Mouse (Mus musculus) spleen, postnatal 36 days (tissue): ENCODE results near the gene Gm10428.
"Not testable (repeated sequence)": the region's sequence is repeated elsewhere in the genome, so short reads cannot be mapped to it uniquely, and the experiment has no call there.

Source experiments
- DNase-seq, 2 experiments: peaks; one replicate each; pipeline ENCODE4 v3.0.0; 2022; ENCODE audit warnings: low spot score in 2 of 2, mixed read lengths in 1 of 2

Gm10428 gene

DNA sequence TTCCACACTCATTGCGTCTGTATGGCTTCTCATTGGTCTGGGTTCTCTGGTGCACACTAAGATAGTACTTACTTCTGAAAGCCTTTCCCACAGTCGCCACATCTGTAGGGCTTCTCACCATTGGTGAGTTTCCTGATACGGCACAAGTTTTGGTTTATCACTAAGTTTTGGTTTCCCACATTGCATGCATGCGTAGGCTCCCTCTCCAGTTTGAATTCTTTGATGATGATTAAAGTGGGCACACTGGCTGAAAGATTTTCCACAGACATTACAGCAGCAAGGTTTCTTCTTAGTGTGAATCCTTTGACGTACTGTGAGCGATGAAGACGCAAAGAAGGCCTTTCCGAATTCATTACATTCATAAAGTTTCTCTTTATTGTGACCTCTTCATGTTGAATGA, at the start of gene Gm10428:
Gm10428 (plus strand) TSS at position 321 of the 400 bp plus-strand sequence.
- DNase-seq = no peak

DNA sequence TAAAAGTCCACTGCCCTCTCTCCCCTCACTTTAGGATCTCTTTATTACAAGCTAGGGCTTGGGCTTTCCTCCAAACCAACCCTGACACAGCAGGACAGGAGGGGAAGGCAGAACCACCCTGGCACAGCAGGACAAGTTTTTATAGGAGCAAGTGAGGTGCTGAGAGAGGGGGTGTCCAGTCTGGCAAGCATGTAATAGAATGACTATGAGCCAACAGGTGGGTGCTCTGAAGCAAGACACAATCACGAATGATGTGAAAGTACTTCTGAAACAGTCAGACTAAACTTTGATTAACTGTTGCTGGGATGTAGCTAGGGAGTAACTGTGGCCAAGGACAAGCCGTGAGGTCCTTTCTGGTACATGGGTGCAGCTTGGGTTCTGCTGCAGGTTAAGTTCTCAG, 46.8 kb upstream of the Gm10428 start:
- DNase-seq = no peak

DNA sequence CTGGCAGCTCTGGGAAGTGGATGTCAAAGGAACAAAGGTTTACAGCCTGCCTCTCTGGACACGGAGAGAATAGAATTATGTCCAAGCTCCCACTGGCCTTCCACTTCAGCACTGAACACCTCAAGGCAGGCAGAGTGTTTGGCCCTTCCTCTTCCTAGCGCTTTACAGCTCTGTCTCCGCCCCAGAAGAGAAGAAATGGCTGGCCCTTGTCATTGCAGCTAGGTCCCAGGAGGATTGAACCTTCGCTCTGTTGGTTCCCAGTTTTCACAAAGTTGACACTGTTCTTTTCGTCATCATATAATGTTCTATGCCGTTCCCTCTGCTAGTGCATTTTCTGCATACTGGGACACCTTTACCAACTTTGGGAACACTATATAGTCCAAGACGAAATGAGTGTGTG, 44.6 kb upstream of the Gm10428 start:
- no peak for DNase-seq

- DNase-seq = no peak
Observed at GRCm38 (mm10) chr11:62710657-62711056, 42.2 kb upstream of the Gm10428 start.

- DNase-seq = no peak
Observed at GRCm38 (mm10) chr11:62728276-62728675, 24.6 kb upstream of the Gm10428 start.

GRCm38 (mm10) chr11:62731311-62732021, 21.4 kb upstream of the Gm10428 start, which contains the start of gene Zfp287:
TSS of gene Zfp287 (minus strand) at chr11:62731905.
- peak; percentile 58 to 63 for DNase-seq

DNA sequence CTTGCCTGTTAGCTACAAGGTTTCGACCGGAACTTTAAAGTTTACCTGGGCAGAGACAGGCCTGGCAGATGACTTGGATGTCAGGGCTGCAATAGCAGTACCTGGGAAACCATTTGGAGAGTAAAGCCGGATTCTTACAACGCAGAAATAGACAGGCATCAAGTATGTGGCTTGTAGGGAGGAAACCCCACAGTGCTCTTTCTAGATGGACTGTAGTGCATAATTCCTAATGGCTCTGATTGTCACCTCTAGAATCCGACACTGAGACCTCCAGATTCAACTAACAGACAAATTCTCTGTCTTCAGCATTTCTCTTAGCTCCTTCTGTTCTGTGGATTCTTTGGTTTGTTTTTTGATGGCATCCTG, 20.9 kb upstream of the Gm10428 start:
- DNase-seq = no peak

DNA sequence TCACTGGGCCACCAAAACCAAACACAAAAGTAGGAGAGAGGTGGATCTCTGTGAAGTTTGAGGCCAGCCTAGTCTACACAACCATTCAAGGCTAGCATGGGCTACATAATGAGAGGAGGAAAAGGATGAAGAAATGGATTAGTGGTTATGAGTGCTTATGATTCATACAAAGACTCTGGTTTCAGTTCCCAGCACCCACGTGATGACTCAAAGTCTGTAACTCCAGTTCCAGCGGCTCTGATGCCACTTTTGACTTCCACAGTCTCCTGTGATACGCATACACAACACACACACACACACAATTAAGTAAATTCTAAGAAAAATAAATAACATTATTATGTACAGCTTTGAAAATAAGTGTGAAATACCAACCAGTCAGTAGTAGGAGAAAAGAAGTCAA, 20.2 kb upstream of the Gm10428 start:
- no peak for DNase-seq

DNA sequence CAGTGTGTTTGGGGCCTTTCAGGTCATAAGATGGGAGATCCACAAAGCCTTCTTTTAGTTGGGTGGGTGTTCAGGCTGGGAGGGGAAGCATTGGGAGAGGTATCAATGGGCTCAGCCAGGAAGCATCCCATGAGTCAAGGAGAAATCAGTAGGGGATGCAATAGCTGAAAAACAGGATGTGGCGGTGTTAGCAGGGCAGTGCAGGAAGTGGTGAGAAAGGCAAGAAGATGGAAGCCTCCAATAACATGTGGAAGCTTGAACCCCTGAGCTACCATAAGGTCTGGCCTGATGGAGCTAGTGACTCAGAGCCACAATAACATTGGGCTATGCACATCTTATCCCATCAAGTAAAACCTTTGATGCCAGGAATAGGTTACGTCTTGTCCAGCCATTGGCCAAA, 11.7 kb upstream of the Gm10428 start:
- DNase-seq = no peak

- no peak for DNase-seq
Observed at GRCm38 (mm10) chr11:62742261-62742957, 10.5 kb upstream of the Gm10428 start.

DNA sequence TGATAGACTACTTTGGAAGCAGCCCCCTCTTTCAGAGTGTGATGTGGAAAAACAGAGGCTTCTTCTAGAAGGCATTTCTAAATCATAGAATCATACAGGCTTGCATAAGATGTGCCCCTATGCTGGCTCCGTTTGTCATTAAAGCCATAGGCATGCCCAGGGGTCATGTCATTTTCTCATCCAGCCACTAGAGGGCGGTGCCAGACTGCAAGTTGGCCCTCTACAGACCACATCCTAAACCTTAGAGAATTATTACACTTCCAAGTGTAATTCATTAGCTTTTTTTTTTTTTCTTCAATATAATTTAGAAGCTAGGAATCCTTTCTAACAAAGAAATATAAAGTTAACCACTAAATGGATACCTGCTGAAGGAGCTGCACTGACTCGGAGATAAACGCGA, 8.8 kb upstream of the Gm10428 start:
- DNase-seq = peak; percentile 51 to 66

- DNase-seq = peak; percentile 61 to 65
Observed at GRCm38 (mm10) chr11:62746001-62746533, 6.8 kb upstream of the Gm10428 start.

GRCm38 (mm10) chr11:62747227-62747626, 5.7 kb upstream of the Gm10428 start:
- DNase-seq = no peak

DNA sequence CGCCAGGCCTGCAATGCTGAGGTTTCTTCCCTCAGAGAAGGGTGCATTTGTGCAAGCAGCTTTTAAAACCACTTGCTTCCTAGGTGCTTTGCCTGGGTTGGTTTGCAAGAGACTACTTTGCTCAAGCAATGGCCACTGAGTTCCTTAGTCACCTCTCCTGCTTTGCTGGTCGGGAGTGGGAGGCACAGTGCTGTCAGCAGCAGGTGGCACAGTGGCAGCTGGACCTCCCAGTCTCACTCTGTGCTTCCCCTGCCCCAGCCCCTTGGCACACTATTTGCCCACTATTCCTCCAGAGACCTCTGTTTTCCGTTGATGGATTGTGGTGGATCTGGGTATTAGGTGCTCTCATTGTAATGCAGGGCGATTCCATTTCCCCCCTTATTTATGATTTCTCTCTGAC, 4.8 kb upstream of the Gm10428 start:
- DNase-seq = no peak

- DNase-seq = not testable (repeated sequence)
Observed at GRCm38 (mm10) chr11:62749445-62749844, 3.5 kb upstream of the Gm10428 start.

GRCm38 (mm10) chr11:62752191-62752590, 709 bp upstream of the Gm10428 start:
- no peak for DNase-seq

GRCm38 (mm10) chr11:62756456-62757142, 3.7 kb downstream of the Gm10428 start:
- peak; percentile 84 to 86 for DNase-seq

- no peak for DNase-seq
Observed at GRCm38 (mm10) chr11:62757143-62757507, 4.2 kb downstream of the Gm10428 start.

GRCm38 (mm10) chr11:62757906-62758305, 5.0 kb downstream of the Gm10428 start:
- DNase-seq = no peak

GRCm38 (mm10) chr11:62758491-62758890, 5.6 kb downstream of the Gm10428 start:
- no peak for DNase-seq

GRCm38 (mm10) chr11:62760755-62761457, 8.0 kb downstream of the Gm10428 start:
- no peak for DNase-seq

- no peak for DNase-seq
Observed at GRCm38 (mm10) chr11:62776510-62776909, 23.6 kb downstream of the Gm10428 start.
